Comparison of ENCODE assay signal across 11 mouse cellular contexts in the genomic region with DNA sequence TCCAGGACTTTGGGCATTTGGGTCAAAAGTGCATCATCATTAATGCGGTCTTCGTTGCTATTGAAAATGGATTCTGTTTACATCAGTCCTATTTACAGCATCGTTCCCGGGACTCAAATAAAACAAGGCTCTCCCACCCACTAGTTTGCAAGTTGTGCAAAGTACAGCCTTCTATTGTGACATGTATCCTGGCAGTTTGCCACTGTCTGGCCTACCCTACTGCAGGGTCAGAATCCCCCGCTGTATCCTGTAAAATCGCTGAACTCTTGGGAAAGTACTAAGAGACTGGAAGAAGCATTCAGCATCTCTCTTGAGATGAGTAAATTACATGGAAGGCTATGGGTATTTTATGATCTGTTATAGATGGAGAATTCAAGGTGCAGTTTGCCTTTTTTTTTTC.
DNase-seq lines count a peak whose midpoint lies in the region; ATAC-seq and TF ChIP-seq lines count a peak whose summit lies in the region.
"Had no signal": no experiment of that assay in that cellular context is flagged by ENCODE, and none has a peak within 500 bp of the region (broad histone marks: within the 10 kb centered on the region; RNA-seq: fewer than 3 reads in every experiment).

No protein-coding gene starts in this region.

- intact Hi-C loops in gastrocnemius, adult 2 months (cut with DNase I): loop anchor here (10.0 kb wide), 1 partner anchor 121 kb away; the partner anchor contains the start of gene Adamts9

- TF ChIP-seq CTCF in gastrocnemius, adult 2 months (IDR thresholded peaks at IDR 0.05): no peak
- TF ChIP-seq CTCF in lung, embryonic 14.5 days (IDR thresholded peaks at IDR 0.05; ENCODE audit: low read depth): no peak
- no peak for TF ChIP-seq CTCF in lung, adult 2 months (IDR thresholded peaks at IDR 0.05; ENCODE audit: insufficient read depth, low read length)

- H3K9me3 ChIP-seq in lung, embryonic 14.5 days (ENCODE audit: low read depth, low read length): no peaks in the 10 kb centered on the region
- H3K9me3 ChIP-seq in kidney, embryonic 15.5 days (replicated peaks): no peaks in the 10 kb centered on the region
- H3K9me3 ChIP-seq in forebrain, embryonic 16.5 days (ENCODE audit: control insufficient read depth, low read length): no peaks in the 10 kb centered on the region
- H3K9me3 ChIP-seq in forebrain, embryonic 10.5 days: no peaks in the 10 kb centered on the region
- H3K9me3 ChIP-seq: liver, embryonic 15.5 days had no signal

- H3K36me3 ChIP-seq in lung, embryonic 14.5 days (ENCODE audit: insufficient read depth): no peaks in the 10 kb centered on the region
- H3K36me3 ChIP-seq in kidney, embryonic 15.5 days: no peaks in the 10 kb centered on the region
- H3K36me3 ChIP-seq in forebrain, embryonic 16.5 days (ENCODE audit: control insufficient read depth, insufficient read depth): no peaks in the 10 kb centered on the region
- no peaks in the 10 kb centered on the region for H3K36me3 ChIP-seq in forebrain, embryonic 10.5 days (replicated peaks)
- H3K36me3 ChIP-seq: liver, embryonic 15.5 days had no signal

- peaks cover 24% of the 10 kb centered on the region; the same call in 1 of the 2 replicates for H3K4me1 ChIP-seq in lung, embryonic 14.5 days (ENCODE audit: insufficient read depth)
- peaks cover 20% of the 10 kb centered on the region for H3K4me1 ChIP-seq in lung, adult 2 months (ENCODE audit: control insufficient read depth, insufficient read depth, low read length)
- peaks cover 37% of the 10 kb centered on the region for H3K4me1 ChIP-seq in kidney, embryonic 15.5 days
- H3K4me1 ChIP-seq in forebrain, embryonic 16.5 days (replicated peaks; ENCODE audit: control insufficient read depth, insufficient read depth, low read length): peaks cover 6% of the 10 kb centered on the region
- H3K4me1 ChIP-seq in forebrain, embryonic 10.5 days: peaks cover 38% of the 10 kb centered on the region
- H3K4me1 ChIP-seq: liver, embryonic 15.5 days had no signal

- H3K4me3 ChIP-seq in gastrocnemius, adult 2 months: peak overlapping the region; percentile 72
- no peak overlapping the region for H3K4me3 ChIP-seq in lung, embryonic 14.5 days (ENCODE audit: low read depth, low read length)
- no peak overlapping the region for H3K4me3 ChIP-seq in lung, adult 2 months (replicated peaks; ENCODE audit: extremely low read depth, low read depth, low read length)
- H3K4me3 ChIP-seq in kidney, embryonic 15.5 days (replicated peaks): no peak overlapping the region
- H3K4me3 ChIP-seq in forebrain, embryonic 16.5 days (replicated peaks; ENCODE audit: low read length): no peak overlapping the region
- H3K4me3 ChIP-seq in forebrain, embryonic 10.5 days: no peak overlapping the region
- H3K4me3 ChIP-seq: liver, embryonic 15.5 days had no signal

- peak; percentile 30 for DNase-seq in gastrocnemius, adult 2 months
- DNase-seq in gastrocnemius, adult 18-20 months (ENCODE audit: low spot score): no peak
- DNase-seq in lung, embryonic 14.5 days: peak; percentile 84
- DNase-seq in lung, adult 2 months: no peak
- DNase-seq in lung, postnatal 10 days: peak; percentile 73
- no peak for DNase-seq in forebrain, embryonic 10.5 days (ENCODE audit: extremely low spot score, low spot score)
- DNase-seq: embryo, embryonic 11 days had no signal

- 0 out of 2 replicates have a peak, but pooled peaks have one; percentile 42 for ATAC-seq in lung, embryonic 14.5 days (ENCODE audit: insufficient read depth)
- no peak for ATAC-seq in kidney, embryonic 15.5 days (replicated peaks; ENCODE audit: low FRiP score)
- ATAC-seq in forebrain, embryonic 16.5 days: no peak

- WGBS in lung, embryonic 14.5 days: 51% methylated on average over 6 of the region's 6 CpGs
- WGBS in lung, adult 2 months: 38% methylated on average over 6 of the region's 6 CpGs
- 43% methylated on average over 6 of the region's 6 CpGs for WGBS in kidney, embryonic 15.5 days
- WGBS in forebrain, embryonic 16.5 days: 27% methylated on average over 6 of the region's 6 CpGs
- 92% methylated on average over 6 of the region's 6 CpGs for WGBS in forebrain, embryonic 10.5 days

- no peak for TF ChIP-seq POLR2A in lung, adult 2 months (IDR thresholded peaks at IDR 0.05; ENCODE audit: borderline replicate concordance, extremely low read depth, low read depth, low read length)

- peak overlapping the region; percentile 77 for H3K27ac ChIP-seq in gastrocnemius, adult 2 months
- no peak overlapping the region for H3K27ac ChIP-seq in lung, embryonic 14.5 days (ENCODE audit: low read depth)
- peak overlapping the region; percentile 92 for H3K27ac ChIP-seq in kidney, embryonic 15.5 days
- no peak overlapping the region for H3K27ac ChIP-seq in forebrain, embryonic 16.5 days (ENCODE audit: low read length)
- H3K27ac ChIP-seq in forebrain, embryonic 10.5 days: no peak overlapping the region
- H3K27ac ChIP-seq: liver, embryonic 15.5 days had no signal

- no peaks in the 10 kb centered on the region for H3K27me3 ChIP-seq in lung, embryonic 14.5 days (ENCODE audit: insufficient read depth, low read length)
- no peaks in the 10 kb centered on the region for H3K27me3 ChIP-seq in kidney, embryonic 15.5 days
- H3K27me3 ChIP-seq in forebrain, embryonic 16.5 days (replicated peaks; ENCODE audit: control insufficient read depth, insufficient read depth, low read length): no peaks in the 10 kb centered on the region
- no peaks in the 10 kb centered on the region for H3K27me3 ChIP-seq in forebrain, embryonic 10.5 days (ENCODE audit: poor library complexity, severe bottlenecking)
- H3K27me3 ChIP-seq: liver, embryonic 15.5 days had no signal

- H3K4me2 ChIP-seq in lung, embryonic 14.5 days: no peak overlapping the region
- 0 out of 2 replicates have a peak overlapping the region, but pooled peaks have one; percentile 54 for H3K4me2 ChIP-seq in kidney, embryonic 15.5 days
- H3K4me2 ChIP-seq in forebrain, embryonic 16.5 days (ENCODE audit: low read length): no peak overlapping the region

- H3K9ac ChIP-seq in lung, embryonic 14.5 days: no peak overlapping the region
- H3K9ac ChIP-seq in kidney, embryonic 15.5 days: no peak overlapping the region
- no peak overlapping the region for H3K9ac ChIP-seq in forebrain, embryonic 16.5 days (replicated peaks; ENCODE audit: low read depth, low read length)
- H3K9ac ChIP-seq: forebrain, postnatal 0 days; liver, embryonic 15.5 days had no signal

Comparison
In these comparisons a context has a peak if more than half of its experiments do, and no peak if none do; other contexts are left out.
1. DNase-seq: peak in gastrocnemius, adult 2 months (single experiment), lung, embryonic 14.5 days (single experiment) and lung, postnatal 10 days (single experiment); none in gastrocnemius, adult 18-20 months (single experiment), lung, adult 2 months (single experiment) and forebrain, embryonic 10.5 days (single experiment).
2. H3K27ac ChIP-seq: peak in gastrocnemius, adult 2 months (single experiment) and kidney, embryonic 15.5 days (single experiment); none in lung, embryonic 14.5 days (single experiment), forebrain, embryonic 16.5 days (single experiment) and forebrain, embryonic 10.5 days (single experiment).